ENCODE assay signal across 8 mouse cellular contexts in genomic region chr2:157030804-157031203, GRCm38 (mm10). TPM values are rescaled to one million over a fixed set of nuclear protein-coding genes. Genes with fewer than 3 reads are reported as not detected.
A peak's percentile ranks its signal among the peaks of the same experiment; 100 is the strongest.
DNase-seq lines count a peak whose midpoint lies in the region; ATAC-seq and TF ChIP-seq lines count a peak whose summit lies in the region.

No protein-coding gene starts in this region.

- intact Hi-C loops in gastrocnemius, adult 2 months (cut with DNase I) = loop anchor here (5.0 kb wide), 2 partner anchors 66 to 224 kb away; no protein-coding TSS in a partner anchor

- no peak overlapping the region for H3K4me3 ChIP-seq in gastrocnemius, adult 2 months
- no peak overlapping the region for H3K4me3 ChIP-seq in intestine, postnatal 0 days (ENCODE audit: low read depth, low read length)
- H3K4me3 ChIP-seq in limb, embryonic 14.5 days (replicated peaks; ENCODE audit: low read length) = no peak overlapping the region
- H3K4me3 ChIP-seq in stomach, embryonic 16.5 days (replicated peaks; ENCODE audit: low read length) = no peak overlapping the region

- no peak for TF ChIP-seq POLR2A in limb, embryonic 14.5 days (IDR thresholded peaks at IDR 0.05; ENCODE audit: borderline replicate concordance, extremely low read depth, insufficient read depth, insufficient read length)

- DNase-seq in left cerebral cortex, adult 18-20 months (ENCODE audit: low spot score in 2 of 2) = peak; percentile 85 to 95
- DNase-seq in left cerebral cortex, adult 11 months (ENCODE audit: low spot score) = no peak
- DNase-seq in cerebellum, postnatal 36 days = peak; percentile 89
- DNase-seq in gastrocnemius, adult 2 months = peak; percentile 92
- DNase-seq in limb, embryonic 14.5 days (ENCODE audit: low spot score) = peak; percentile 79
- DNase-seq in natural killer cell, adult 2 months (ENCODE audit: low spot score in 2 of 2) = peak; percentile 69 to 78

- H3K9me3 ChIP-seq in intestine, postnatal 0 days (ENCODE audit: control insufficient read depth) = no peaks in the 10 kb centered on the region
- H3K9me3 ChIP-seq in limb, embryonic 14.5 days (ENCODE audit: control insufficient read depth, low read length) = no peaks in the 10 kb centered on the region
- H3K9me3 ChIP-seq in stomach, embryonic 16.5 days (replicated peaks; ENCODE audit: control insufficient read depth, low read length) = peaks cover 3% of the 10 kb centered on the region; the same call in 1 of the 2 replicates

- H3K4me1 ChIP-seq in intestine, postnatal 0 days (replicated peaks; ENCODE audit: control insufficient read depth, insufficient read depth, low read length) = no peaks in the 10 kb centered on the region
- no peaks in the 10 kb centered on the region for H3K4me1 ChIP-seq in limb, embryonic 14.5 days (ENCODE audit: control insufficient read depth, insufficient read depth, low read length)
- H3K4me1 ChIP-seq in stomach, embryonic 16.5 days (ENCODE audit: control insufficient read depth, insufficient read depth, low read length) = no peaks in the 10 kb centered on the region

- TF ChIP-seq CTCF in gastrocnemius, adult 2 months (IDR thresholded peaks at IDR 0.05) = peak; percentile 93
- TF ChIP-seq CTCF in intestine, postnatal 0 days (IDR thresholded peaks at IDR 0.05; ENCODE audit: low read depth) = peak; percentile 92

- peak; percentile 57; the same call in 1 of the 2 replicates for ATAC-seq in intestine, postnatal 0 days
- peak; percentile 65 for ATAC-seq in limb, embryonic 14.5 days (ENCODE audit: low FRiP score, low read depth)
- ATAC-seq in stomach, embryonic 16.5 days (ENCODE audit: insufficient read depth, low FRiP score) = peak; percentile 65; the same call in 1 of the 2 replicates

- no peaks in the 10 kb centered on the region for H3K27me3 ChIP-seq in intestine, postnatal 0 days (replicated peaks; ENCODE audit: control insufficient read depth, insufficient read depth, low read length)
- H3K27me3 ChIP-seq in limb, embryonic 14.5 days (ENCODE audit: control insufficient read depth, insufficient read depth, low read length) = no peaks in the 10 kb centered on the region
- H3K27me3 ChIP-seq in stomach, embryonic 16.5 days (ENCODE audit: control insufficient read depth, insufficient read depth, low read length) = no peaks in the 10 kb centered on the region

- H3K36me3 ChIP-seq in intestine, postnatal 0 days (ENCODE audit: control insufficient read depth, insufficient read depth) = peaks cover 43% of the 10 kb centered on the region
- H3K36me3 ChIP-seq in limb, embryonic 14.5 days (ENCODE audit: control insufficient read depth, insufficient read depth, low read length) = peaks cover 92% of the 10 kb centered on the region
- H3K36me3 ChIP-seq in stomach, embryonic 16.5 days (ENCODE audit: control insufficient read depth, insufficient read depth, low read length) = peaks cover 48% of the 10 kb centered on the region

- WGBS in intestine, postnatal 0 days = 40% methylated on average over 9 of the region's 9 CpGs
- WGBS in limb, embryonic 14.5 days = 51% methylated on average over 9 of the region's 9 CpGs
- 41% methylated on average over 9 of the region's 9 CpGs for WGBS in stomach, embryonic 16.5 days

- H3K27ac ChIP-seq in gastrocnemius, adult 2 months = no peak overlapping the region
- H3K27ac ChIP-seq in intestine, postnatal 0 days (ENCODE audit: low read depth, low read length) = no peak overlapping the region
- H3K27ac ChIP-seq in limb, embryonic 14.5 days (replicated peaks; ENCODE audit: low read depth, low read length) = no peak overlapping the region
- H3K27ac ChIP-seq in stomach, embryonic 16.5 days (ENCODE audit: low read length) = no peak overlapping the region

- no peak overlapping the region for H3K4me2 ChIP-seq in intestine, postnatal 0 days (replicated peaks; ENCODE audit: low read depth)
- no peak overlapping the region for H3K4me2 ChIP-seq in limb, embryonic 14.5 days (replicated peaks; ENCODE audit: low read depth, low read length, severe bottlenecking)
- no peak overlapping the region for H3K4me2 ChIP-seq in stomach, embryonic 16.5 days (ENCODE audit: low read depth, low read length)

- no peak overlapping the region for H3K9ac ChIP-seq in intestine, postnatal 0 days (ENCODE audit: low read depth, low read length)
- H3K9ac ChIP-seq in limb, embryonic 14.5 days (ENCODE audit: low read depth, low read length, severe bottlenecking) = no peak overlapping the region; the same call in 1 of the 2 replicates
- no peak overlapping the region for H3K9ac ChIP-seq in stomach, embryonic 16.5 days (ENCODE audit: low read length)

RNA-seq across cellular contexts. Expression of gene Dsn1, which starts 23.9 kb away (rescaled TPM):
- 1 to 10 TPM; 4.8 to 5.6 TPM for total RNA-seq in left cerebral cortex, adult 18-20 months (2021)
- 1 to 10 TPM; 1.2 to 1.6 TPM for total RNA-seq in gastrocnemius, adult 2 months (2021)
- polyA plus RNA-seq in intestine, postnatal 0 days (2015; fragmentation: Nextera tagmentation; extraction: Ambion mirVana) = 7.7 and 7.9 TPM in 2 replicates
- 27.2 and 32.9 TPM in 2 replicates for polyA plus RNA-seq in limb, embryonic 14.5 days (2012; rRNA removed)
- 30.2 and 33.5 TPM in 2 replicates for polyA plus RNA-seq in limb, embryonic 14.5 days (2014; fragmentation: Nextera tagmentation; extraction: Ambion mirVana)
- polyA plus RNA-seq in stomach, embryonic 16.5 days (2015; fragmentation: Nextera tagmentation; extraction: Ambion mirVana) = 28.5 and 28.6 TPM in 2 replicates

RNA-seq across cellular contexts. Expression of gene Ndrg3, which starts 38.9 kb away (rescaled TPM):
- 100 to 1,000 TPM; 446 to 471 TPM for total RNA-seq in left cerebral cortex, adult 18-20 months (2021)
- total RNA-seq in gastrocnemius, adult 2 months (2021) = 10 to 100 TPM; 31.9 to 33.4 TPM
- polyA plus RNA-seq in intestine, postnatal 0 days (2015; fragmentation: Nextera tagmentation; extraction: Ambion mirVana) = 25.1 and 25.3 TPM in 2 replicates
- polyA plus RNA-seq in limb, embryonic 14.5 days (2012; rRNA removed) = 64.6 and 69.7 TPM in 2 replicates
- polyA plus RNA-seq in limb, embryonic 14.5 days (2014; fragmentation: Nextera tagmentation; extraction: Ambion mirVana) = 44.1 and 49.8 TPM in 2 replicates
- 41.9 and 44.5 TPM in 2 replicates for polyA plus RNA-seq in stomach, embryonic 16.5 days (2015; fragmentation: Nextera tagmentation; extraction: Ambion mirVana)

RNA-seq across cellular contexts. Expression of gene Soga1, which starts 48.2 kb away (rescaled TPM):
- 10 to 100 TPM; 17.1 to 17.7 TPM for total RNA-seq in left cerebral cortex, adult 18-20 months (2021)
- 1 to 10 TPM; 2.8 to 4.5 TPM for total RNA-seq in gastrocnemius, adult 2 months (2021)
- polyA plus RNA-seq in intestine, postnatal 0 days (2015; fragmentation: Nextera tagmentation; extraction: Ambion mirVana) = 0.90 TPM in 2 replicates
- 14.2 and 22.8 TPM in 2 replicates for polyA plus RNA-seq in limb, embryonic 14.5 days (2012; rRNA removed)
- polyA plus RNA-seq in limb, embryonic 14.5 days (2014; fragmentation: Nextera tagmentation; extraction: Ambion mirVana) = 5.5 and 7.9 TPM in 2 replicates
- 2.1 and 2.6 TPM in 2 replicates for polyA plus RNA-seq in stomach, embryonic 16.5 days (2015; fragmentation: Nextera tagmentation; extraction: Ambion mirVana)

RNA-seq across cellular contexts. Expression of gene Tldc2, which starts 56.1 kb away (rescaled TPM):
- not detected for total RNA-seq in left cerebral cortex, adult 18-20 months (2021)
- not detected for total RNA-seq in gastrocnemius, adult 2 months (2021)
- polyA plus RNA-seq in intestine, postnatal 0 days (2015; fragmentation: Nextera tagmentation; extraction: Ambion mirVana) = not detected in 2 replicates
- polyA plus RNA-seq in limb, embryonic 14.5 days (2012; rRNA removed) = not detected in 2 replicates
- polyA plus RNA-seq in limb, embryonic 14.5 days (2014; fragmentation: Nextera tagmentation; extraction: Ambion mirVana) = not detected in 2 replicates
- not detected in 2 replicates for polyA plus RNA-seq in stomach, embryonic 16.5 days (2015; fragmentation: Nextera tagmentation; extraction: Ambion mirVana)
